Mouse (Mus musculus) neural tube, embryonic 10.5 days (tissue): ENCODE data around the gene Ppp2r1b.
"Not testable (repeated sequence)": the region's sequence is repeated elsewhere in the genome, so short reads cannot be mapped to it uniquely, and the experiment has no call there.

Experiments used
- DNase-seq: peaks from one replicate; pipeline ENCODE4 v3.0.0-alpha.2; 2017; ENCODE audit warnings: low spot score; ENCODE audit errors: extremely low spot score

Ppp2r1b gene

GRCm38 (mm10) chr9:50845081-50845480, at the start of gene Ppp2r1b:
Gene Ppp2r1b (plus strand): TSS chr9:50845301.
- DNase-seq: no peak

GRCm38 (mm10) chr9:50796776-50797175, 48.3 kb upstream of the Ppp2r1b start:
- no peak for DNase-seq

- no peak for DNase-seq
These were observed 47.5 kb upstream of the Ppp2r1b start for GRCm38 (mm10) chr9:50797641-50798040.

- DNase-seq: no peak
These were observed 46.7 kb upstream of the Ppp2r1b start for GRCm38 (mm10) chr9:50798368-50798767.

GRCm38 (mm10) chr9:50800985-50801384, 44.1 kb upstream of the Ppp2r1b start:
- no peak for DNase-seq

GRCm38 (mm10) chr9:50803055-50803671, 41.9 kb upstream of the Ppp2r1b start:
- no peak for DNase-seq

- no peak for DNase-seq
These were observed 36.6 kb upstream of the Ppp2r1b start for GRCm38 (mm10) chr9:50808471-50808870.

- DNase-seq: no peak
These were observed 36.0 kb upstream of the Ppp2r1b start for GRCm38 (mm10) chr9:50809146-50809545.

GRCm38 (mm10) chr9:50811187-50811586, 33.9 kb upstream of the Ppp2r1b start:
- DNase-seq: no peak

GRCm38 (mm10) chr9:50811746-50812145, 33.4 kb upstream of the Ppp2r1b start:
- DNase-seq: no peak

- DNase-seq: no peak
These were observed 31.3 kb upstream of the Ppp2r1b start for GRCm38 (mm10) chr9:50813796-50814195.

- DNase-seq: no peak
These were observed 29.4 kb upstream of the Ppp2r1b start for GRCm38 (mm10) chr9:50815666-50816065.

GRCm38 (mm10) chr9:50816512-50816911, 28.6 kb upstream of the Ppp2r1b start:
- DNase-seq: no peak

- no peak for DNase-seq
These were observed 27.1 kb upstream of the Ppp2r1b start for GRCm38 (mm10) chr9:50818050-50818449.

- no peak for DNase-seq
These were observed 25.4 kb upstream of the Ppp2r1b start for GRCm38 (mm10) chr9:50819716-50820115.

- no peak for DNase-seq
These were observed 23.4 kb upstream of the Ppp2r1b start for GRCm38 (mm10) chr9:50821651-50822050.

- no peak for DNase-seq
These were observed 22.9 kb upstream of the Ppp2r1b start for GRCm38 (mm10) chr9:50822216-50822615.

- DNase-seq: no peak
These were observed 21.2 kb upstream of the Ppp2r1b start for GRCm38 (mm10) chr9:50823779-50824453.

GRCm38 (mm10) chr9:50831514-50831913, 13.6 kb upstream of the Ppp2r1b start:
- DNase-seq: no peak

GRCm38 (mm10) chr9:50832162-50832561, 12.9 kb upstream of the Ppp2r1b start:
- no peak for DNase-seq

- DNase-seq: not testable (repeated sequence)
These were observed 12.5 kb upstream of the Ppp2r1b start for GRCm38 (mm10) chr9:50832582-50832981.

- DNase-seq: no peak
These were observed 11.3 kb upstream of the Ppp2r1b start for GRCm38 (mm10) chr9:50833786-50834185.

GRCm38 (mm10) chr9:50835068-50835705, 9.9 kb upstream of the Ppp2r1b start:
- DNase-seq: no peak
